Mouse (Mus musculus) spleen, postnatal 36 days (tissue): ENCODE data around the gene Arhgef25.

ENCODE experiments used
- DNase-seq, 2 experiments: peaks; one replicate each; pipeline ENCODE4 v3.0.0; 2022; ENCODE audit warnings: low spot score in 2 of 2, mixed read lengths in 1 of 2

The Arhgef25 gene

DNA sequence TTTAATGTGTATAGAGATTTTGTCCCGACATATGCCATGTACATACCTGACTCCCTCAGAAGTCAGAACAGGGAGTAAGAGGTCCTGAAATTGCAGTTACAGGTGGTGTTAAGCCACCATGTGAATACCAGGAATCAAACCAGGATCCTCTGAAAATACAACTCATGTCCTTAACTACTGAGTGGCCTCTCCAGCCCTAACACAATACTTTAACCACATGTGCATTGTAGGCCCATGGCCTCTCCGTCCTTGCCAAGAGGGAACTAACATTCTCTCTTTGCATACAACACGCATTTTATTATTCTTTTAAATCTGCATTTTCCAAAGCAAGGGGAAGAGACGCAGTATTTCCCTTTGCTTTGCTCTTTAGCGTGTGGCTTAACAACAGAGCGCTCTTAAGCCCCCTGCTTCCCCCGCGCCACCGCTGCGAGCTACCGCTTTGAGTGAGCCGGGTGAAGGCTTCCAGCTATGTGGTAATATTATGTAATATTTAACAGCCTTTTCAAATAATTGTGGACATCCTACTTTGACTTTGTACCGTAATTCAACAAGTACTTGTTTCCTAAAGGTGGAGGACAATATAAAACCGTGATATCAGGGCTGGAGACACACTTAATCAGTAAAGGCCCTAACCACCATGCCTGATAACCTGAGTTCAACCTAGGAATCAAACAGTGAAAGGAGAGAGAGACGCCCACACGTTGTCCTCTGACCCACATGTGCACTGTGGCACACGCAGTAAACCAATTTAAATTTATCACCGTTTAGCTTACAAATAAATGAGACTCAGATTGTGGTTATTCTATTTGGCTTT is 51.3 kb downstream of the Arhgef25 start:
- no peak for DNase-seq

DNA sequence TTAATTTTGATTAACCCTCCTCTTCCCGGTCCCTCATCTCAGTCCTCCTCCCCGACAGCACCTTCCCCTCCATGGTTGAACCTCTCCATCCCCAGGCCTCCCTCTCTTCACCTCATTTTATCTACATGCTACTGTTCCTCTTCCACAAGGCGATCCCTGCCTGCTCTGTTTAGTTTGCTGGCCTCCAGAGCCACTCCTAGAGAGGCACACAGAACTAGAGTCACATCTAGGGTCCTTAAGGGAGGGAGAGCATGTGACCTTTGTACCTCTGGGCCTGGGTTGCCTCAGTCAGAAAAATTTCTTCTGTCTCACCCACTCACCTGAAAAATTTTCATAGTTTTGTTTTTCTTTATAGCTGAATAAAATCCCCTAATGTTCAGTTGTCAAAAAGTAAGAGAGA is 52.0 kb downstream of the Arhgef25 start:
- DNase-seq: no peak

DNA sequence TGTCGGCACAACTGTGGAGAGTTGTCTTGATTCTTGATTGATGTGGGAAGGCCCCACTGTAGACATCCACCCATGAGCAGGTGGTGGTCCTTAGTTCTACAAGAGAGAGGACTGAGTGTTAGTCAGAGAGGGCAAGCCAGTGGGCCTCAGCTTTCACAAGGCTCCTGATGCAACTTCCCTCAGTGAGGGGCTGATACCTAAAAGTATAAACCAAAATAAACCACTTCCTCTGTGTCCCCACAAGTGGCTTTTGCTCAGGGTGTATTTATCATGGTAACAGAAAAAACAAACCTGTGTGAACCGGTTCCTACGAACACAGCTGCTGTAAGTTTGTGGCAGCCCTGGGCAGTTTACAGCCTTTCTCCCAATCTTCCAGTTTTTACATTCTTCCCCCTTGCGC is 53.4 kb downstream of the Arhgef25 start:
- peak; percentile 64 to 75 for DNase-seq

DNA sequence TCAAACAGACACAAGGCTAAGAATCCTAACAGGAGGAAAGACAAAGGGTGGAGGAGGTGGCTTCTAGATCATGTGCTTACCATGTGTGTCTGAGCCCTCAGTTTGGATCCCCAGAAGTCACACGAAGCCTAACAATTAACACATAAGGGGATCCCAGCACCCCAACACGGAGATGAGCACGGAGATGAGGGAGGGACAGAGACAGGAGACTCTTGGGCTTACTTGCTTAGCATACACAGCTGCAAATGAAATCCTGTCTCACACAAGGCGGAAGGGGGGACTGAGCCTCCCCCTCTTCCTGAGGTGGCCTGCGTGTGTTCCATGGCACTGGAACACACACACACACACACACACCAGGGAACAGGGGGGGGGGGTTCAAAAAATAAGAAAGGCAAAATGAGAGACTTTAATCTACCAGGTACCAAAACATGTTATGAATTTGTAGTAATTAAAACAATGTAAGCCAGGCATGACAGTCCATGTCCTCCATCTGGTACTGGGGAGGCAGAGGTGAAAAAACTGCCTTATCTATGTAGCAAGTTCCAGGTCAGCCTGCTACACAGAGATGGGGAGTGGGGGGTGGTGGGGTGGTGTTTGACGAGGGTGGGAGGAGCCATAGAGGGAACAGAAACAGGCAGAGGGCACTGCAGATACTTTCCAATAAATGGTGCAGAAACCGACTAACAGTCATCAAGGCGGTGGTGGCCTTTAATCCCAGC is 54.6 kb downstream of the Arhgef25 start:
- peak; percentile 51 to 59 for DNase-seq

- peak in 1 of 2 experiments; percentile 28 for DNase-seq
Measured at GRCm38 (mm10) chr10:127134394-127135035, 55.4 kb downstream of the Arhgef25 start.
